Mouse (Mus musculus) brain, adult 2 months (tissue): Measurements from ENCODE around the gene Hsd17b11.
A peak's percentile ranks its signal among the peaks of the same experiment; 100 is the strongest.

ENCODE experiments used
- DNase-seq: peaks from one replicate; pipeline ENCODE4 v3.0.0; 2011; ENCODE audit warnings: low read depth, low spot score

Gene Hsd17b11

DNA sequence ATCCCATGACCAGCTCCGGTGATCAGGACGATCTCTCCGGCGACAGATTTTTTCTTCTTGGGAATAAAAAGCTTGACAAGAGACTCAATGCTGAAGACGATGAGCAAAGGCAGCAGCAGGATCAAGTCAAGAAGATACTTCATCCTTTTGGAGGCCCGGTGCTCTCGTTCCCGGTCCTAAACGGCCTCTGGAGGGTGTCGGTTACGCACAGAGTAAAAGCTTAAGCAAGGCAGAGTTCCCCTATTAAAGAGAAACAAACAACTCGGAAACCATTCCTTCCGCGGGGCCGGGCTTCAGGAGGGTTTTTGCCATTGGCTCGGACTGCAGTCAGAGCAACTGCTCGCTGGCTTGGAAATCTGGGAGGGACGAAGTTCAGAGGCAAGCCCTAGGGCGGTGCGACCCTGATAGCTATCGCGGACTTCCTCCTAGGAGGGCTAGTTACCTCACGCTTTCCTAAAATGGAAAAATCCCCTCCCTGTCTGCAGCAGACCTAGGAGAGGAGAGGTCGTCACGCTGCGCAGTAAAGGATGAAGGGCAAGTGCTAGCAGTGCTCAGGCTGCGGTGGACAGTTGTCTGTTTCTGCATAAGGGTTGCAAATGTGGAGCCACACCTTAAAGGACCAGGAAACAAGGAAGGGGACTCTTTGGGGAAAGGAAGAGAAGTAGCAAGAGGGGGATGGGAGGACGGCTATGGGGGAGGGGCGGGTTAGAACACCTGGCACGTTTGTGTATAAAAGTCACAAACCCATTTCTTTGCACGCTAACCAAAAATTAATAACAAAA is at the start of gene Hsd17b11:
Gene Hsd17b11, minus strand, starts transcription at position 323 of the 782 bp plus-strand sequence.
- peak; percentile 90 for DNase-seq

DNA sequence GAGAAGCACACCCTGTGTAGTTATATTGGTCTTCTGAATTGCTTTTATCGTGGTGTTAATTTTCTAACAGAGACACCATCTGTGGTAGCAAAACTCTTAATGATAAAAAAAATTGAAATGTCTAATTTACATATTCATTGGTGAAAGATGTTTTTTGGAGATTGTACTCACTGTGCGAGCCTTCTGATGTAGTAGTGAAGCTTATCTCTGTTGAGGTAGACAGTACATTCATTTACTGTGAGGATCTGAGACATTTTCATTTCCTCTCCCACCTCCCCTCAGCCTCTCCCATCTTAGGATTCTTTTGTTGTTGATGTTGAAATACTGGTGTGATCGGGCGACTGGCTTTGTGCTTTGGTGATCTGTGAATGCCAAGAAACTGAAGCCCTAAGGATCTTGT is 49.3 kb upstream of the Hsd17b11 start:
- no peak for DNase-seq

GRCm38 (mm10) chr5:104068751-104069150 is 47.0 kb upstream of the Hsd17b11 start:
- DNase-seq = peak; percentile 73

DNA sequence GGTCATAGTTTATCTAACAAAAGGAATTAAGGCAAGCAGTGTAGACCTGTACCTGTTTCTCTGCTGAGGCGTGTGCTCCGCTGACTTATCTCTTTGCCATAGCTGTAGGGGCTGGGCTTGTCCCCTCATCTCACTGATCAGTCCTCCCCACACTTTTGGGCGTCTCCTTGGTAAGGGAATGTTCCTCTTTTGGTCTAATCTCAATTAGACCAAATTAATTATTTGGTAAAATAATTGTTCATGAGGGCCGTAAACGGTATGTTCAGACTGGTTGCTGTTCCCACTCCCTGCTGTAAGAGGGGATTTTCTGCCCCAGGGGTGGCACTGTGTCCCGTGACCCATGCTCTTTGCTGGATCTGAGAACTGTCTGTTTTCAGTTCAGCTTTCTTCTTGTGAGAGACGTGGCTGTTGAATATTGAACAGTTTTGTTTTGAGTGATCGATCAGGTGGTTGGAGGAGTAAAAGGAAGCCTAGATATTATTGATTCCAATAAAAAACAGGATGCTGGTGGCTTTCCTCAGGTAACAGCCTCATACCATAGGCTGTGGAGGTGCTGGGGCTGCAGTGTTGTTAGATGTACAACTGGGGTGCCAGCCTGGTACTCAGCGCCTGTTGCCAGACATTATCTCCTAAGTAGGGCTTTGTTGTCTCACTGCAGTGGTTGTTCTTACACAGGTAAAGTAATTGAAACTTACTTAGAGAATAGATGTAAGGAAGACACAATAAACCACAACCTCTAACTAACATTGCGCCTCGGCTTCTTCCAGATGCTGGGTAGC is 41.2 kb upstream of the Hsd17b11 start:
- no peak for DNase-seq

GRCm38 (mm10) chr5:104061936-104062772 is 40.4 kb upstream of the Hsd17b11 start:
- DNase-seq = peak; percentile 10

DNA sequence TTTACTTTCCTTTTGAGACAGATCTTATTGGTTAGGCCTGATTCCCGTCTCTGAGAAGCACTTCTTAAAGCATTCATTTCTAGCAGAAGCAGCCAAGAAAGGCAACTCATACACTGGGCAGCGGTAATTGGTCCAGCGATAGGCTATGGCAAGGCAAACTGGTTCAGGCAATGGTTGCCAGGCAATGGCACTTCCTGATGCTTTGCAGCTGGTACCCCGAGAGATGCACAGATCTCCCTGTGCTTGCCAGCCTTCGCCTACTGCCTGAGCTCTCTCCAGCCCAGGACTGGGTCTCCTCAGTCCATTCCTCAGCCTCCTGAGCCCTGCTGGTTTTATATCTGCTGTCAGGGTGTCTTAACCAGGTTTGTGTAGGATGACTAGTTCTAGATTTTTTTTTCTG is 38.7 kb upstream of the Hsd17b11 start:
- DNase-seq = peak; percentile 61

DNA sequence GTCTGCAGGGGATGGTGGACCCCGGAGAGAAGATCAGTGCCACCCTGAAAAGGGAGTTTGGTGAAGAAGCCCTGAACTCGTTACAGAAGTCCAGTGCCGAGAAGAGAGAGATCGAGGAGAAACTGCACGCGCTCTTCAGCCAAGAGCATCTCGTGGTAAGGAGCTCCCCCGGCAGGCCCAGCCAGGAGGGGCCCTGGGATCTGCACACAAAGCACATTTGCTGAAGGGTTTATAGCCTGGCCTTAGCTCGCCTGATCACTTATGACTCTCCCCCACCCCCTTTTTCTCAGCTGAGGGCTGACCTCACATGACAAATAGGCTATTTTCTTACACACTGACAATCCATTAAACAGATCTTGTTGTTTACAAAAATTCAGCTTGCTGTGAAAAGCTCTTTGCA is 37.9 kb upstream of the Hsd17b11 start:
- peak; percentile 7 for DNase-seq

DNA sequence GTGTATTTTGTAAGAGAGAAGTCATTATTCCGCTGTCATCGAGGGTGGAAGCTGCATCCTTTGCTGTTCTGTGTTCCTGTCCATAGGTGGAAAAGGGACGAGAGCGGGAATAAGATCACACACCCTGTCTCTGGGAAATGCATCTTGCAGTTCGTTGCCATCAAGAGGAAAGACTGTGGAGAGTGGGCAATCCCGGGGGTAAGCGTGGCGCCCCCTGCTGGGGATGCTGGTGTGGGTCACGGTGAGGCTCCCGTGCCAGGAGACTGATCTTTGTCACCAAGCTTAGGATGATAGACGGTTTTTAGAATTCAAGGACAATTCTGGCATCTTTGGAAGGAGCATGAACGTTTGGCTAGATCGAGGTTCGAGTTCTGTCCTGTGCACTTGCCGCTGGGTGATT is 36.3 kb upstream of the Hsd17b11 start:
- peak; percentile 27 for DNase-seq

DNA sequence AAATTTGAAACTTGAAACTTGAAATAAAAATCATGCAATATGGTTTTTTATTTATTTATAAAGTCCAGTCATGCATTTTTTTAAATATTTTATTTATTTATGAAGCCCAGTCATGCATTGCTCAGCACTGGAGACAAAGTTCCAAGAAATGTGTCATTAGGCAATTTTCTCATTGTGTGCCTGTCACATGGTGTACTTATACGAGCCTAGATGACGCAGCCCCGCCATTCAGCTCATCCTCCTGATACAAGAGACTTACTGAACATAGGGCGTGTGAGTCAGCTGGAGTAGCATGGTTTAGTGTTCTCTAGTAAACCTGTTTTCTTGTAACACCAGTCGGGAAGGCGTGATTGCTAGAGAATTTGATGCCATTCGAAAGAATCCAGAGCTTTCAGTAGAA is 34.6 kb upstream of the Hsd17b11 start:
- DNase-seq = peak; percentile 27

- DNase-seq = no peak
Measured at GRCm38 (mm10) chr5:104055816-104056215, 34.1 kb upstream of the Hsd17b11 start.

- DNase-seq = no peak
Measured at GRCm38 (mm10) chr5:104054938-104055337, 33.2 kb upstream of the Hsd17b11 start.

- DNase-seq = peak; percentile 27
Measured at GRCm38 (mm10) chr5:104052956-104053355, 31.2 kb upstream of the Hsd17b11 start.

DNA sequence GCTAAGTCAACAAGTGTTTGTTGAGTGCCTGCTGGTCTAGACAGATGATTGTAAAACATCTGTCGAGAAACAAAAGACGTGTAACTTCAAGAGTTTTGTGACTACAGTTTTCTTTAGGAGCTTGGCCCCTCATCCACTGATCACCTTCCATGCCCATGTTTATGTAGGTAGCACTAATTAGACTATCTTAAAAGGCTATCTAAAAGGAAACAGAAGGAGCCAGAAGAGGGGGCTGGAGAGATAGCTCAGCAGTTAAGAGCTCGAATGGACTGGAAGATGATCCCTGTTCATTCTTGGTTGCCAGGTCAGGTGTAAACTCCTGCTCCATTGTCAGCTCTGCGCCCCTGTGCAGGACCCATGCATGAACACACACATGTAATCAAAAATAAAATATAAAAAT is 26.4 kb upstream of the Hsd17b11 start:
- peak; percentile 12 for DNase-seq

DNA sequence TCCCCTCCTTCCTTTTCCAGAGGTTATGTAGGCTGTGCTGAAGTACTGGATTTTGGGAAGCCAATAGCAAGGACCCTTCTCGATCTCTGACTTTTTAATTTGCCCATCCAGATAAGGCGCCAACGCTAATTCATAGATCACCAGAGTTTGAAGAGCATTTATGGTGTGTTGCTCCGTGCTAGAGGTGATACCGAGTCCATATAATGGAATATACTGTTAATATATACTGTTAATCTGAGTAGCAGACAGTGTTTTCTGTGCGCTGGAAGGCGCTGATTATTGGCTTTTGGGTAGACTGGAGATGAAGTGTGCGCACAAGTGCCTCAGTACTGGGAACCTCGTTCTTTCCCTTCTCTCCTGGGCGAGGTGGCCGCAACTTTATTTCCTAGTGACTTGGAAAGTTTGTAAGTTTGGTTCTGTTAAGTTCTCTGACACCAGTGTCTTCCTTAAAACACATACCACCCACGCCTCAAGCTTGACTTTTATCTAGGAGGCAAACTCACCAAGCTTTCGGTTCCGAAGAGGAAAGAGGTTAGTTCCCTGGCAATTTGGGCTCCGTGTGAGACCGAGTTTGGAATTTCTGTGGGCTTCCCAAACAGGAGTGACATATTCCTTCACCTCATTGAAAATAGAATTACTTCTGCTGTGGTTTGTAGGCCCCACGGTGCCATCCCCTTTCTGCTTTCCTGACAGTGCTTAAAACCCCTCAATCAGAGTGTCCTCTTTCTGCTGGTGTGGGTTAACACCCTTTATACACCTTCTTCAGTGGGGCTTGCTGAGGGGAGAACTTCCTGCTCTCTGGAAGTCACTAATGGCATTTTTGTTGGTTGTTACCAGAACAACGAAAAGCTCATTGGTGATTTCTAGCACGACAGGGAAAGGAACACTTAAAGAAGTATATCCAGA is 25.7 kb upstream of the Hsd17b11 start:
- DNase-seq = peak; percentile 19

- peak; percentile 100 for DNase-seq
Measured at GRCm38 (mm10) chr5:104046256-104047199, 24.8 kb upstream of the Hsd17b11 start, which contains the start of gene Nudt9. TSS of gene Nudt9 (plus strand) at chr5:104046306.

GRCm38 (mm10) chr5:104043704-104044103 is 22.0 kb upstream of the Hsd17b11 start:
- no peak for DNase-seq

- DNase-seq = no peak
Measured at GRCm38 (mm10) chr5:104042906-104043305, 21.2 kb upstream of the Hsd17b11 start.

DNA sequence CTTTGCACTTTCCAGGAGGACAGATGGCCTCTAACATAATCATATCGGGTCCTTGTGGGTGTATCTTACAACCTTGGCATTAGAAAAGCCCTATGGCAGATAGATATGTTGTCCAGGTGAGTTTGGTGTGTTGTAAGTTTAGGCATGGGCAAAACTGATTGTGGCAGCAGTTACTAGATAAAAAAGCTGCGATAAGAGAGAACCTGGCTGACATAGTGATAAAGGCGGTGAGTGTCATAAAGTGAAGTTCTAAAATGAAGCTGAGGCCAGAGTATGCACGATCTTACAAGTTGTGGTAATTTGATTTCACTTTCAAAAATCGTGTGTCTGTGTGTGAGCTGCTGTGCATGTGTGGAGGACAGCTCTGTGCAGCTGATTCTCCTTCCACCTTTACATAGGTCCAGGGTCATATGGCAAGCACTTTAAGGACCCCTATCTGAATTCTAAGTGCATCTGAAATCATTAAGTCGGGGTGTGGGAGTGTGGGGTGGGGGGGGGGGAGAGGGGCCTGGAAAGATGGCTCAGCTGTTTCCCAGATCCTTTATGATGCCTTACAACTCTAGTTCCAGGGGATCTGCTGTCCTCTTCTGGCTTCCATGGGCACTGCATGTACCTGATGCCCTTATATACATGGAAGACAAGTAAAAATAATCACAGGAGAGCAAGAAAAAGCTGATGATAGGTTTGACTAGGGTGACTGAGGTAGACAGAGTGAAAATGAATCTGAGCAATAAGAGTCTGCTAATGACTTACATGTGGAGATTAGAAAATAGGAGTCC is 17.6 kb upstream of the Hsd17b11 start:
- peak; percentile 77 for DNase-seq

DNA sequence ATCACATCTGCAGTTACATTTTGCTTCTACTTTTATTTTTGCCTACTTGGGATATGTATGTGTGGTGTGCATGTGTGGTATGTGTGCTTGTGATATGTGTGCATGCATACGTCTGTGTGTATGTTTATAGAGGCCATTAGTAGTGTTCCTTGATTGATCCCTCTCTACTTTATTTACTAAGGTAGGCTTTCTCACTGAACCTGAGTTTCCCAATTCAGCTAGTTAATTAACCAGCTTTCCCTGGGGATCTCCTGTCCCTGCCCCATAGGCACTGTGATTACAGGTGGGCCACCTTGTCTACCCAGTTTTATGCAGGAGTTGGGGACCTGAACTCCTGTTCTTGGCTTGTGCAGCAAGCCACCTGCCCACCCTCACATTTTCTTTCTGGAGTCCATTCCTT is 15.0 kb upstream of the Hsd17b11 start:
- DNase-seq = no peak
